Mouse (Mus musculus) G1E (cell line): ENCODE results near the gene 4930562C15Rik. TPM values are rescaled to one million over a fixed set of nuclear protein-coding genes. Genes with fewer than 3 reads are reported as not detected.

Source experiments
- ATAC-seq: 2 replicates; pipeline ENCODE4 v1.8.0; 2016; ENCODE audit warnings: mild to moderate bottlenecking; ENCODE audit not compliant: insufficient number of reproducible peaks, poor library complexity, low FRiP score, severe bottlenecking; ENCODE audit errors: extremely low read depth
- DNase-seq: peaks from one replicate; pipeline ENCODE4 v3.0.0; 2012; ENCODE audit warnings: low spot score
- H3K27me3 ChIP-seq: 2 replicates; pipeline ENCODE4 v1.6.1; 2012; ENCODE audit warnings: mild to moderate bottlenecking, low read length, inconsistent platforms; ENCODE audit not compliant: insufficient read depth
- H3K36me3 ChIP-seq: replicated peaks from 2 replicates; pipeline ENCODE3; 2012; ENCODE audit warnings: mild to moderate bottlenecking, inconsistent platforms
- H3K4me1 ChIP-seq: 2 replicates; pipeline ENCODE4 v1.6.1; 2012; ENCODE audit warnings: low read depth, low read length, inconsistent platforms, mixed read lengths; ENCODE audit not compliant: insufficient read depth
- H3K4me3 ChIP-seq: 2 replicates; pipeline ENCODE4 v1.5.1; 2012; ENCODE audit warnings: low read depth, mild to moderate bottlenecking, inconsistent platforms, low read length, moderate library complexity, mixed read lengths
- H3K9me3 ChIP-seq: replicated peaks from 2 replicates; pipeline ENCODE4 v1.6.1; 2012; ENCODE audit warnings: inconsistent platforms
- CTCF ChIP-seq: IDR thresholded peaks from 2 replicates; pipeline ENCODE4 v1.5.1; 2012; ENCODE audit warnings: low read depth, low read length, inconsistent platforms, mixed read lengths
- GATA1 ChIP-seq: IDR thresholded peaks from 2 replicates; pipeline ENCODE4 v1.6.1; 2012; ENCODE audit warnings: borderline replicate concordance, low read length, inconsistent platforms, mixed read lengths
- GATA2 ChIP-seq: IDR thresholded peaks from 2 replicates; pipeline ENCODE4 v1.6.1; 2012; ENCODE audit warnings: low read depth, low read length, inconsistent platforms, borderline replicate concordance
- POLR2AphosphoS5 ChIP-seq: IDR thresholded peaks from 2 replicates; pipeline ENCODE4 v1.6.1; 2012; ENCODE audit warnings: low read depth, low read length, inconsistent platforms; ENCODE audit not compliant: insufficient replicate concordance
- TAL1 ChIP-seq: conservative IDR thresholded peaks from 2 replicates; pipeline ENCODE4 v1.6.1; 2012; ENCODE audit warnings: low read depth, low read length, inconsistent platforms, mixed read lengths
- polyA plus RNA-seq: library from polyadenylated mRNA; stranded (reverse); fragments of >175 nt; gene quantifications from 2 replicates; pipeline ENCODE4 v1.2.3, GENCODE M21; 2012
- total RNA-seq, 2 experiments: library from RNA; stranded (forward) in 1 of 2; stranded (reverse) in 1 of 2; fragments of 200-1000 nt in 1 of 2; fragments of >200 nt in 1 of 2; fragmentation: Nextera tagmentation in 1 of 2; gene quantifications; 2 replicates each; pipeline ENCODE4 v1.2.3; 2014 to 2017

The 4930562C15Rik gene
- total and polyA plus RNA-seq, 3 experiments = 0.16 TPM; not detected in 2

DNA sequence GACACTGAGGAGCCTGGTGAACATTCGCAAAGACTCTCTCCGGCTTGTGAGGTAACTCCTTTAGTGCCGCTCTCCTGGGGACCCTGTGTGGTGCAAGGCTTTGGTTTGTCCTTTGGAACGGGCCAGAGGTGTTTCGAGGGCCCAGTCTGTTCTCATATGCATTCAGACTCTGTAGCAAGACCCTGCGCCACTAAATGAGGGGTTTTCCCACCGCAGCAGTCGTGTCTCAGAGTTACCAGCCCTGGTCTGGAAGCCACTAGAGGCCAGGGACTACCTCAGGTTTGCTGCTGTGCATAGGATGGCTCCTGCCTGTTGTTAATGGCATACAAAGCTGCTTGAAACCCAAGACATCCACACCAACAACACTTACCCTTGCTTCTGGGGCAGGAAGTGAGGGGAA is 75.5 kb downstream of the 4930562C15Rik start:
- TF ChIP-seq TAL1 (no peak), CTCF (no peak), POLR2AphosphoS5 (no peak)

DNA sequence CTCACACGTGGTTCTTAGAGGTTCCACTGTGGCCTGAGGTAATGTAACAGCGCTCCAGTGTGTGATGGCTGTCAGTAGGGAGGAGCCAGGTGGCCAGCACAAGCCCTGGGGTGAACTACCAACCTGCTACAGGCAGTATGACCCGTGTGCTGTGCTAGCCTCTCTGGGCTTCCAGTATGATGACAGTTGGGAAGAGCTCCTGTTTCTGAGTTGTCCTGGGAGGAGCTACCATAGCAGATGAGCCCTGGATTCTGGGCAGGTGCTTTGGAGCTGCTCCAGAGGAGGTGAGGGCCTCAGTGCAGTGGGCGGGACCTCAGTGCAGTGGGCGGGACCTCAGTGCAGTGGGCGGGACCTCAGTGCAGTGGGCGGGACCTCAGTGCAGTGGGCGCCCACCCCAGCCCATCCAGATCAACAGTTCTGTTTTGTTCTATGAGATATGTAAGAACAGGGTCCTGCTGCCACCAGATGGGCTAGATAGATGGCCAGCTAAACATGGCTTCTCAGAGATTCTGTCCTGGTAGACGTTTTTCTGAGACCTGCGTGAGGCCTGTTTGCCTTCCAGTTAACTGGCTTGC is 76.9 kb downstream of the 4930562C15Rik start:
- Histone ChIP-seq H3K4me3 (no peak overlapping the region), H3K36me3 (peaks cover 87% of the 10 kb centered on the region), H3K27me3 (no peaks in the 10 kb centered on the region), H3K9me3 (no peaks in the 10 kb centered on the region), H3K4me1 (peaks cover 26% of the 10 kb centered on the region)
- no peak for TF ChIP-seq POLR2AphosphoS5
- TF ChIP-seq GATA2 = no peak
- no peak for TF ChIP-seq CTCF
- TF ChIP-seq TAL1 = no peak
- TF ChIP-seq GATA1 = no peak
- no peak for ATAC-seq
- no peak for DNase-seq

More for the DNA sequence above, 75.5 kb downstream of the 4930562C15Rik start:
- Histone ChIP-seq H3K9me3 (no peaks in the 10 kb centered on the region), H3K4me3 (no peak overlapping the region), H3K4me1 (peaks cover 26% of the 10 kb centered on the region), H3K36me3 (peaks cover 79% of the 10 kb centered on the region), H3K27me3 (no peaks in the 10 kb centered on the region)
- no peak for DNase-seq
- no peak for ATAC-seq

DNA sequence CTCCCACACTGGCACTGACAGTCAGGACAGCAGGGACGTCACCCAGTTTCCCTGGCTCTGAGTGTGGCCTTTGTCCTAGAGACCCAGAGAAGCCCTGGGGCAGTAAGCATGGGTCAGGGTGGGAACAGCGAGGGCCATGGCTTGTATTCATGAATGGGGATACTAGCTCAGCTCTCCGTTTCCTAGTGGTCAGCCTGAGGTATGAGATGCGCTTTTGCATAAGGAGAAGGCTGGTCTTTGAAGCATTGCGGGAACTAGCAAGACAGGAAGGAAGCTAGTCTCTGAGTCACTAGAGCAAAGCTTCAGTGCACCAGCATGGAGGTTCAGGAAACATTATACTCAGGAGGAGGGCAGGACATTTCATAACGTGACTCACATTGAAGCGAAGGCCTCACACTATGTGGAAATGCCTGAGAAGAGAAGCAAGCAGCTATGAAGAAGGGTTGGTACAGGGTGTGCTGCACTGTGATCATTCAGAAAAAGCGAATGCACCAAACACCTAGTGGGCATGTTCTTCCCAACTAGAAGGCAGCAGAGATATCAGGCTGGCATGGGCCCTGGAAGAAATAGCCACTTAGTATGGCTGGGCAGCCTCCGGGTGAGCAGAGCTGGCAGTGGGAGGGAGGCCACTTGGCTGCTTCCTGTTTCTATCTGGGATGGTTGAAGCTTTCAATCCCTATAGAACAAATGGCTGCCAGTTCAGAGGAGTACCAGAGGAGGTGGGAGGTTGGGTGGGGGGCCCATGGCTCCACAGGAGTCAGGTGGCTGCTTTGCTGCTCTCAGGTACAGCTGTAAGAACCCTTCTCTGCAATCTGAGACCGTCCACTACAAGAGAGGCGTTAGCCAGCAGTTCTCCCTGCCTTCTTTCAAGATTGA is 77.9 kb downstream of the 4930562C15Rik start:
- DNase-seq = no peak
- Histone ChIP-seq H3K27me3 (no peaks in the 10 kb centered on the region), H3K9me3 (no peaks in the 10 kb centered on the region), H3K4me3 (no peak overlapping the region), H3K36me3 (peaks cover 82% of the 10 kb centered on the region), H3K4me1 (peaks cover 18% of the 10 kb centered on the region)
- ATAC-seq = no peak
- no peak for TF ChIP-seq GATA2
- TF ChIP-seq GATA1 = no peak
- no peak for TF ChIP-seq CTCF
- TF ChIP-seq POLR2AphosphoS5 = no peak
- no peak for TF ChIP-seq TAL1

DNA sequence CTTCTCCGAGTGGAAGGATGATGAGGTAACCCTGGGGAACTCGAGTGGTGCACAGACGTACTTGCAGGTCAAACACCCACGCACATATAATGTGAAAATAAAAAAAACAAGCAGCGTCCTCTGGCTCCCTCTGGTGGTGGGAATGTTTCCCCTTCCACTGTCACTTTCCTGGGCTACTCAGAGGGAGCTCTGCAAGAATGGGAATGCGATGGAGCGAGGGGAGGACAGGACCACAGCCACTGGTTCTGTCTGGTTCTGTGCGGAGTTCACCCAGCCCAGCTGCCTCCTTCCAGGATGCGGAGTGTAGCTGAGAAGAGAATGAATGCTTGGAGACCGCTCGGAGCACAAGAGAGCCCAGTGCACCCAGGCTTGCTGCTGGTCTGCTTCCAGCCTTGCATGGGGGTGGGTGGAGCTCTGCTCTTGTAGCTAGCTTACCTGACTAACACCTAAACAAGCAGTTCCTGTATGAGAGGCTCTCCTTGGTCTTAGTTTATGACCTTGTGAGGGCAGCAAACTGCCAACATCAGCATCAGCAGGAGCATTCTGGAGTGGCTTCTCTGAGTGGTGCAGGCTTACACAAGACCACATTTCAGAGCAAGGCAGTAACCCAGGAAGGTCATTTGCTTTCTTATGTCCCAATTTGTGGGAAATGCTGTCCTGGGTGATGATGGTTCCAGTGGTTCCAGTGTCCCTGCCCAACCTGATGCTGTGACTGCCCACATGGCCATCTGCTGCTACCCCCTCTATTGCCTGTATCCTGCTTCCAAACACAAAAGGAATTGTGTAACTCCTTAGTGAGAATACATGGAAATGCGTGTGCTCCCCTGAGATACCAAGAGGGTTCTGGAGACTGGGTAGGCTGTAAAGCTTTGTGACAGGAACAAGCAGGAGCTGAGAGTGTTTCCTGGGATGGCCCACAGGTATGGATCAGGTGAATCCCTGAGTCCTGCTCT is 78.8 kb downstream of the 4930562C15Rik start:
- Histone ChIP-seq H3K9me3 (no peaks in the 10 kb centered on the region), H3K4me1 (peaks cover 15% of the 10 kb centered on the region), H3K36me3 (peaks cover 80% of the 10 kb centered on the region), H3K27me3 (no peaks in the 10 kb centered on the region), H3K4me3 (no peak overlapping the region)
- peak; percentile 52; the same call in 1 of the 2 replicates for ATAC-seq
- DNase-seq = no peak
- TF ChIP-seq TAL1 (no peak), GATA1 (no peak), CTCF (peak; percentile 89), GATA2 (no peak), POLR2AphosphoS5 (no peak)

- H3K27me3 ChIP-seq = no peaks in the 10 kb centered on the region
- H3K9me3 ChIP-seq = no peaks in the 10 kb centered on the region
- ATAC-seq = no peak
- no peak overlapping the region for H3K4me3 ChIP-seq
- peaks cover 15% of the 10 kb centered on the region for H3K4me1 ChIP-seq
- TF ChIP-seq CTCF = no peak
- no peak for TF ChIP-seq TAL1
- no peak for TF ChIP-seq GATA1
- TF ChIP-seq GATA2 = no peak
- no peak for TF ChIP-seq POLR2AphosphoS5
- H3K36me3 ChIP-seq = peaks cover 78% of the 10 kb centered on the region
- DNase-seq = no peak
Measured at GRCm38 (mm10) chr16:4915931-4916330, 80.7 kb downstream of the 4930562C15Rik start.

GRCm38 (mm10) chr16:4916608-4917007 is 81.4 kb downstream of the 4930562C15Rik start:
- TF ChIP-seq POLR2AphosphoS5 = no peak
- H3K36me3 ChIP-seq = peaks cover 74% of the 10 kb centered on the region
- H3K9me3 ChIP-seq = no peaks in the 10 kb centered on the region
- DNase-seq (no peak), ATAC-seq (no peak)
- peaks cover 15% of the 10 kb centered on the region for H3K4me1 ChIP-seq
- H3K4me3 ChIP-seq = no peak overlapping the region
- H3K27me3 ChIP-seq = no peaks in the 10 kb centered on the region

Other genes with a start within 250 kb of the 4930562C15Rik start
- 2.6 and 2.8 TPM in 2 replicates for gene Glis2, start 240.7 kb upstream of the 4930562C15Rik start, total RNA-seq (2014; fragmentation: Nextera tagmentation)
- 1.0 and 1.2 TPM in 2 replicates for gene Glis2, start 240.7 kb upstream of the 4930562C15Rik start, total RNA-seq (2017)
- gene Glis2, start 240.7 kb upstream of the 4930562C15Rik start, polyA plus RNA-seq = 2.6 and 3.0 TPM in 2 replicates
- 65.3 and 70.0 TPM in 2 replicates for gene Pam16, start 210.4 kb upstream of the 4930562C15Rik start, total RNA-seq (2014; fragmentation: Nextera tagmentation)
- gene Pam16, start 210.4 kb upstream of the 4930562C15Rik start, total RNA-seq (2017) = 41.7 and 48.3 TPM in 2 replicates
- 35.3 and 51.6 TPM in 2 replicates for gene Pam16, start 210.4 kb upstream of the 4930562C15Rik start, polyA plus RNA-seq
- gene Vasn, start 195.5 kb upstream of the 4930562C15Rik start, total RNA-seq (2014; fragmentation: Nextera tagmentation) = 0.30 TPM in 1 of 2 replicates, not detected in the other
- gene Vasn, start 195.5 kb upstream of the 4930562C15Rik start, total RNA-seq (2017) = 0.05 and 0.12 TPM in 2 replicates
- gene Vasn, start 195.5 kb upstream of the 4930562C15Rik start, polyA plus RNA-seq = 0.03 and 0.04 TPM in 2 replicates
- 53.1 and 56.1 TPM in 2 replicates for gene Dnaja3, start 195.4 kb upstream of the 4930562C15Rik start, total RNA-seq (2014; fragmentation: Nextera tagmentation)
- gene Dnaja3, start 195.4 kb upstream of the 4930562C15Rik start, total RNA-seq (2017) = 63.5 and 73.2 TPM in 2 replicates
- gene Dnaja3, start 195.4 kb upstream of the 4930562C15Rik start, polyA plus RNA-seq = 23.9 and 33.1 TPM in 2 replicates
- gene Coro7, start 155.6 kb upstream of the 4930562C15Rik start, total RNA-seq (2014; fragmentation: Nextera tagmentation) = 74.9 and 94.3 TPM in 2 replicates
- gene Coro7, start 155.6 kb upstream of the 4930562C15Rik start, total RNA-seq (2017) = 33.0 and 34.8 TPM in 2 replicates
- gene Coro7, start 155.6 kb upstream of the 4930562C15Rik start, polyA plus RNA-seq = 159 and 205 TPM in 2 replicates
- gene Nmral1, start 116.1 kb upstream of the 4930562C15Rik start, total RNA-seq (2014; fragmentation: Nextera tagmentation) = 32.9 and 33.3 TPM in 2 replicates
- 33.8 and 34.8 TPM in 2 replicates for gene Nmral1, start 116.1 kb upstream of the 4930562C15Rik start, total RNA-seq (2017)
- 7.3 and 13.0 TPM in 2 replicates for gene Nmral1, start 116.1 kb upstream of the 4930562C15Rik start, polyA plus RNA-seq
- 43.0 and 60.0 TPM in 2 replicates for gene Hmox2, start 109.1 kb upstream of the 4930562C15Rik start, total RNA-seq (2014; fragmentation: Nextera tagmentation)
- gene Hmox2, start 109.1 kb upstream of the 4930562C15Rik start, total RNA-seq (2017) = 31.0 and 37.2 TPM in 2 replicates
- 1.9 and 2.3 TPM in 2 replicates for gene Hmox2, start 109.1 kb upstream of the 4930562C15Rik start, polyA plus RNA-seq
- gene Cdip1, start 45.1 kb upstream of the 4930562C15Rik start, total RNA-seq (2014; fragmentation: Nextera tagmentation) = 12.6 and 16.2 TPM in 2 replicates
- 11.4 and 12.0 TPM in 2 replicates for gene Cdip1, start 45.1 kb upstream of the 4930562C15Rik start, total RNA-seq (2017)
- gene Cdip1, start 45.1 kb upstream of the 4930562C15Rik start, polyA plus RNA-seq = 25.5 and 31.9 TPM in 2 replicates
- 58.9 and 70.4 TPM in 2 replicates for gene Ubald1, start 44.9 kb downstream of the 4930562C15Rik start, total RNA-seq (2014; fragmentation: Nextera tagmentation)
- gene Ubald1, start 44.9 kb downstream of the 4930562C15Rik start, total RNA-seq (2017) = 6.9 and 7.2 TPM in 2 replicates
- gene Ubald1, start 44.9 kb downstream of the 4930562C15Rik start, polyA plus RNA-seq = 189 and 228 TPM in 2 replicates
- 30.4 and 32.1 TPM in 2 replicates for gene Mgrn1, start 50.8 kb downstream of the 4930562C15Rik start, total RNA-seq (2014; fragmentation: Nextera tagmentation)
- 16.1 and 18.6 TPM in 2 replicates for gene Mgrn1, start 50.8 kb downstream of the 4930562C15Rik start, total RNA-seq (2017)
- gene Mgrn1, start 50.8 kb downstream of the 4930562C15Rik start, polyA plus RNA-seq = 19.3 and 22.5 TPM in 2 replicates
- gene Nudt16l1, start 103.3 kb downstream of the 4930562C15Rik start, total RNA-seq (2014; fragmentation: Nextera tagmentation) = 21.7 and 23.1 TPM in 2 replicates
- gene Nudt16l1, start 103.3 kb downstream of the 4930562C15Rik start, total RNA-seq (2017) = 20.5 and 21.6 TPM in 2 replicates
- 37.8 and 42.9 TPM in 2 replicates for gene Nudt16l1, start 103.3 kb downstream of the 4930562C15Rik start, polyA plus RNA-seq
- 32.2 and 36.6 TPM in 2 replicates for gene Anks3, start 128.8 kb downstream of the 4930562C15Rik start, total RNA-seq (2014; fragmentation: Nextera tagmentation)
- gene Anks3, start 128.8 kb downstream of the 4930562C15Rik start, total RNA-seq (2017) = 17.5 and 27.5 TPM in 2 replicates
- 24.2 and 24.4 TPM in 2 replicates for gene Anks3, start 128.8 kb downstream of the 4930562C15Rik start, polyA plus RNA-seq
- not detected in 2 replicates for gene Sept12, start 162.4 kb downstream of the 4930562C15Rik start, total RNA-seq (2014; fragmentation: Nextera tagmentation)
- 0.05 TPM in 1 of 2 replicates, not detected in the other for gene Sept12, start 162.4 kb downstream of the 4930562C15Rik start, total RNA-seq (2017)
- 0.07 TPM in 1 of 2 replicates, not detected in the other for gene Sept12, start 162.4 kb downstream of the 4930562C15Rik start, polyA plus RNA-seq
- not detected in 2 replicates for gene Smim22, start 171.9 kb downstream of the 4930562C15Rik start, total RNA-seq (2014; fragmentation: Nextera tagmentation)
- not detected in 2 replicates for gene Smim22, start 171.9 kb downstream of the 4930562C15Rik start, total RNA-seq (2017)
- gene Smim22, start 171.9 kb downstream of the 4930562C15Rik start, polyA plus RNA-seq = not detected in 2 replicates
- gene Rogdi, start 178.1 kb downstream of the 4930562C15Rik start, total RNA-seq (2014; fragmentation: Nextera tagmentation) = 41.0 and 51.0 TPM in 2 replicates
- gene Rogdi, start 178.1 kb downstream of the 4930562C15Rik start, total RNA-seq (2017) = 4.1 and 4.7 TPM in 2 replicates
- 33.3 and 70.0 TPM in 2 replicates for gene Rogdi, start 178.1 kb downstream of the 4930562C15Rik start, polyA plus RNA-seq
- 65.1 and 79.1 TPM in 2 replicates for gene Glyr1, start 214.4 kb downstream of the 4930562C15Rik start, total RNA-seq (2014; fragmentation: Nextera tagmentation)
- 103 and 118 TPM in 2 replicates for gene Glyr1, start 214.4 kb downstream of the 4930562C15Rik start, total RNA-seq (2017)
- gene Glyr1, start 214.4 kb downstream of the 4930562C15Rik start, polyA plus RNA-seq = 16.8 and 25.9 TPM in 2 replicates
- gene Ubn1, start 214.6 kb downstream of the 4930562C15Rik start, total RNA-seq (2014; fragmentation: Nextera tagmentation) = 61.9 and 69.8 TPM in 2 replicates
- 55.9 and 56.9 TPM in 2 replicates for gene Ubn1, start 214.6 kb downstream of the 4930562C15Rik start, total RNA-seq (2017)
- gene Ubn1, start 214.6 kb downstream of the 4930562C15Rik start, polyA plus RNA-seq = 15.6 and 16.5 TPM in 2 replicates